Mouse (Mus musculus): ENCODE measurements around the gene Asgr2.

DNA sequence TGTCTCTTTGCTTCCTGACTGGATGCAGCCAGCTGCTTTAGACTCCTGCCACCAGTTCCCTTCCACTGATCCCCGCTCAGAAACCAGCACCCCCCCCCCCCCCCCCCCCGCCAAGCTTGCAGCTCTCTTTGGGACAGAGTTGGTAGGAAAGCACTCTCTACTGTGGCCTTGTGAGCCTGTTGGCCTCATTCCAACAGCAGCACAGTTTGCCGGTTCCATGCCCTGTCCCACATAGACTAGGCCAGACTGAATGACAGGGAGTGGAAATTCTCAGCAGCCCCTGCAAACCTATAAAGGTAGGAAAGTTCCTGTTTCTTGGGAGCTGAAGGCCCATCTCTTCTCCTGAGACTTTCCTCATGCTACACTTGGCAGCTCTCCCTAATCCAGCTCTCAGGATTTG, 15.0 kb upstream of the Asgr2 start:
- no peak for TF ChIP-seq CTCF (IDR thresholded peaks at IDR 0.05; ENCODE audit: low read depth, low read length)
- TF ChIP-seq POLR2A (IDR thresholded peaks at IDR 0.05; ENCODE audit: borderline replicate concordance, low read depth, low read length), result no peak
